In genomic region chr4:131723415-131724080, GRCm38 (mm10) we compare ENCODE assay signal across 7 mouse cellular contexts.
DNase-seq lines count a peak whose midpoint lies in the region; ATAC-seq and TF ChIP-seq lines count a peak whose summit lies in the region.

No protein-coding gene starts in this region.

- ATAC-seq in liver, postnatal 0 days = no peak

- H3K36me3 ChIP-seq in ES-E14 (ENCODE audit: control insufficient read depth, insufficient read depth, low read length, poor library complexity, severe bottlenecking) = no peaks in the 10 kb centered on the region
- H3K36me3 ChIP-seq in liver, postnatal 0 days (replicated peaks; ENCODE audit: insufficient read depth, low read length) = no peaks in the 10 kb centered on the region
- no peaks in the 10 kb centered on the region for H3K36me3 ChIP-seq in splenic B cell, adult 2 months (ENCODE audit: control insufficient read depth, insufficient read depth, low read length, poor library complexity, severe bottlenecking)

- no peak overlapping the region for H3K4me2 ChIP-seq in liver, postnatal 0 days (ENCODE audit: low read depth, low read length)

- H3K4me3 ChIP-seq in ES-E14 (ENCODE audit: insufficient read depth in 1 of 2, low read depth in 1 of 2, low read length in 2 of 2, poor library complexity in 1 of 2, severe bottlenecking in 1 of 2) = no peak overlapping the region
- no peak overlapping the region for H3K4me3 ChIP-seq in liver, postnatal 0 days (ENCODE audit: low read depth, low read length)

- no peak overlapping the region for H3K9ac ChIP-seq in ES-E14 (ENCODE audit: insufficient read depth, low read depth, low read length, poor library complexity, severe bottlenecking)
- no peak overlapping the region for H3K9ac ChIP-seq in liver, postnatal 0 days (replicated peaks)

- H3K9me3 ChIP-seq in ES-E14 (ENCODE audit: control insufficient read depth, insufficient read depth, low read depth, low read length) = no peaks in the 10 kb centered on the region
- H3K9me3 ChIP-seq in liver, postnatal 0 days (ENCODE audit: low read length) = no peaks in the 10 kb centered on the region

- peaks cover 0 to 2% of the 10 kb centered on the region in 2 experiments; a peak in 3 of 4 replicates for H3K4me1 ChIP-seq in ES-E14 (ENCODE audit: control insufficient read depth in 2 of 2, insufficient read depth in 2 of 2, low read length in 2 of 2, poor library complexity in 1 of 2)
- H3K4me1 ChIP-seq in liver, postnatal 0 days (ENCODE audit: insufficient read depth) = peaks cover 2% of the 10 kb centered on the region; the same call in 1 of the 2 replicates

- no peak overlapping the region for H3K27ac ChIP-seq in ES-E14 (ENCODE audit: insufficient read depth, low read depth, low read length, poor library complexity, severe bottlenecking)
- no peak overlapping the region for H3K27ac ChIP-seq in liver, postnatal 0 days (ENCODE audit: low read depth)

- in situ Hi-C loops in ES-E14 (cut with MboI; ENCODE audit: low sequenced_read_pairs in 2 of 2, unreplicated experiment in 2 of 2) = loop anchor here in 1 of 2 experiments (5.0 kb wide), 1 partner anchor 114 kb away; the partner anchor contains the start of gene Ptpru

- 48% methylated on average over 11 of the region's 11 CpGs for WGBS in liver, postnatal 0 days (ENCODE audit: insufficient replicate concordance)

- no peaks in the 10 kb centered on the region for H3K27me3 ChIP-seq in liver, postnatal 0 days (ENCODE audit: insufficient read depth, low read length)
- no peaks in the 10 kb centered on the region for H3K27me3 ChIP-seq in splenic B cell, adult 2 months (ENCODE audit: control insufficient read depth, insufficient read depth, low read length, poor library complexity, severe bottlenecking)

- peak; percentile 32 to 49 for DNase-seq in B cell, adult 2 months
- DNase-seq in ES-E14 (ENCODE audit: low read depth, low spot score) = peak; percentile 51
- DNase-seq in cerebellum, adult 11-12 months = peak; percentile 59
- DNase-seq in frontal cortex, postnatal 36 days (ENCODE audit: low spot score in 2 of 2) = peak; percentile 58 to 61
- peak; percentile 84 for DNase-seq in kidney, postnatal 14 days
- DNase-seq in liver, postnatal 0 days = peak; percentile 67
- peak; percentile 43 for DNase-seq in splenic B cell, adult 2 months (ENCODE audit: low read depth, low spot score)

- TF ChIP-seq EP300 in liver, postnatal 0 days (IDR thresholded peaks at IDR 0.05; ENCODE audit: low read depth) = no peak

- peak; percentile 70 for TF ChIP-seq CTCF in liver, postnatal 0 days (IDR thresholded peaks at IDR 0.05; ENCODE audit: low read depth)

TF ChIP-seq in ES-E14, 5 proteins besides CTCF, POLR2A, EP300 and RAD21:
- TF ChIP-seq MAFK (IDR thresholded peaks at IDR 0.05; ENCODE audit: insufficient read depth, low read depth, low read length) (no peak), ZC3H11A (IDR thresholded peaks at IDR 0.05; ENCODE audit: borderline replicate concordance, low read depth, low read length) (peak; percentile 39; the same call in 1 of the 2 replicates)
